Mouse (Mus musculus) kidney, adult 2 months (tissue): ENCODE results near the gene Parp1. TPM values are rescaled to one million over a fixed set of nuclear protein-coding genes. Genes with fewer than 3 reads are reported as not detected.

Experiments used
- DNase-seq: peaks from one replicate; pipeline ENCODE4 v3.0.0; 2021
- H3K27ac ChIP-seq: fragments of 200-500 bp; 2 replicates; pipeline ENCODE4 v1.5.1; 2012; ENCODE audit warnings: low read depth, low read length, control low read depth, inconsistent platforms; ENCODE audit not compliant: insufficient read depth
- H3K27me3 ChIP-seq: fragments of 200-500 bp; replicated peaks from 2 replicates; pipeline ENCODE4 v1.6.1; 2012; ENCODE audit warnings: mild to moderate bottlenecking, moderate library complexity, low read length, inconsistent platforms; ENCODE audit not compliant: control insufficient read depth, insufficient read depth
- H3K36me3 ChIP-seq: fragments of 200-500 bp; 2 replicates; pipeline ENCODE4 v1.6.1; 2012; ENCODE audit warnings: mild to moderate bottlenecking, moderate library complexity, low read length, inconsistent platforms; ENCODE audit not compliant: control insufficient read depth, insufficient read depth
- H3K4me1 ChIP-seq: fragments of 200-500 bp; 2 replicates; pipeline ENCODE4 v1.6.1; 2011; ENCODE audit warnings: low read length; ENCODE audit not compliant: control insufficient read depth, insufficient read depth
- H3K4me3 ChIP-seq: fragments of 200-500 bp; 2 replicates; pipeline ENCODE4 v1.5.1; 2011; ENCODE audit warnings: mild to moderate bottlenecking, low read depth, low read length, control low read depth; ENCODE audit not compliant: insufficient read depth
- CTCF ChIP-seq: fragments of 200-500 bp; conservative IDR thresholded peaks from 2 replicates; pipeline ENCODE4 v1.5.1; 2011; ENCODE audit warnings: low read depth, mild to moderate bottlenecking, control low read depth, low read length, moderate library complexity, mixed read lengths; ENCODE audit not compliant: insufficient read depth, insufficient read length
- POLR2A ChIP-seq: fragments of 200-500 bp; IDR thresholded peaks from one replicate; pipeline ENCODE4 v1.6.1; 2011; ENCODE audit warnings: low read depth, low read length, control low read depth
- WGBS: fragments of 180-500 bp; shearing (Covaris S2); methylation state at CpG from one replicate; pipeline ENCODE4 v1.1.7; 2018; 5-methylcytosine and 5-hydroxymethylcytosine counted together
- polyA plus RNA-seq: library from polyadenylated mRNA; depleted of rRNA; stranded (reverse); fragments of >200 nt; gene quantifications from 2 replicates; pipeline ENCODE4 v1.2.3, GENCODE M21; 2012

Gene Parp1
- polyA plus RNA-seq, 1 experiment: 24.6 TPM

- WGBS: 8% methylated on average over 16 of the region's 16 CpGs
- Histone ChIP-seq H3K4me1 (peaks cover 3% of the 10 kb centered on the region; the same call in 1 of the 2 replicates), H3K36me3 (no peaks in the 10 kb centered on the region), H3K27ac (no peak overlapping the region), H3K4me3 (no peak overlapping the region), H3K27me3 (no peaks in the 10 kb centered on the region)
- peak; percentile 43 for DNase-seq
- TF ChIP-seq POLR2A (no peak), CTCF (no peak)
Measured at GRCm38 (mm10) chr1:180547751-180548669, 20.7 kb upstream of the Parp1 start.

DNA sequence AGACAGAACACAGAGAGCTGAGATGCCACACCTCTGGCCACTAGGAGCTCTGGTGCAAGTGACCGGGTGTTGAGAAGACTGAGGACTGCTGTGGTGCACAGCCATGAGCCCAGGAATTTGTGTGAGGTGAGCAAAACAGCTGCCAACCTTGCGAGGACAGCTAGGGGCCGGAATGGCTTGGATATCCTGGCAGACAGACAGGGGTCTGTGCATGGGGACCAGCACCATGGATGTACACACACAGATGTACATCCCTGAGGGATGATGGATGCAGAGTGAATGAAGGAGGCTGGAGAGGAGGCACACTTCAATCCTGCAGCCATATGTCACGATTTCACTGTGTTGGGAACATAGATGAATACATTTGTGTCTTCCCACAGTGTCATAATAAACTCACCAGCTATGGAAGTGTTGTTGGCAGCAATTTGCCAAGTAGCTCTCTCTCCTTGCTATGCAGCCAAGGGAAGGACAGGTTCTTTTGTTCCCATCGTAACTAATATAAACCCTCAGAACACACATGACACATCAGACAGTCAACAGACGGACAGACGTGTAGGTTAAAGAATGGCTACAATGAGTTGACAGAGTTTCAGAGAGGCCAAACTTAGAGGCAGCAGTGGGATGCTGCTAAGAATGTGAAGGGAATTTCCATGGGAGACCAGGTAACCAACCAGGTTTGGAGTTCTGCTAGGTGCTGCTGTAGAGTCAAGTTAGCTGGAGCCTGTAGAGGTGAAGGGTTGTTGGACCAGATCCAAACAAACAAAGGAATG is 19.0 kb upstream of the Parp1 start:
- TF ChIP-seq POLR2A: no peak
- TF ChIP-seq CTCF: no peak
- no peak overlapping the region for H3K27ac ChIP-seq
- no peaks in the 10 kb centered on the region for H3K36me3 ChIP-seq
- H3K4me1 ChIP-seq: peaks cover 3% of the 10 kb centered on the region; the same call in 1 of the 2 replicates
- H3K27me3 ChIP-seq: no peaks in the 10 kb centered on the region
- no peak for DNase-seq
- H3K4me3 ChIP-seq: no peak overlapping the region
- 93% methylated on average over 7 of the region's 7 CpGs for WGBS

- peak; percentile 58 for DNase-seq
- Histone ChIP-seq H3K4me3 (no peak overlapping the region), H3K4me1 (peaks cover 3% of the 10 kb centered on the region; the same call in 1 of the 2 replicates), H3K27me3 (no peaks in the 10 kb centered on the region), H3K36me3 (no peaks in the 10 kb centered on the region), H3K27ac (no peak overlapping the region)
- 3% methylated on average over 5 of the region's 5 CpGs for WGBS
- TF ChIP-seq POLR2A: no peak
- TF ChIP-seq CTCF: peak; percentile 65
Measured at GRCm38 (mm10) chr1:180550770-180551169, 18.0 kb upstream of the Parp1 start.

GRCm38 (mm10) chr1:180556899-180557298 is 11.8 kb upstream of the Parp1 start:
- no peak overlapping the region for H3K27ac ChIP-seq
- H3K4me1 ChIP-seq: no peaks in the 10 kb centered on the region
- H3K27me3 ChIP-seq: no peaks in the 10 kb centered on the region
- no peak for DNase-seq
- H3K36me3 ChIP-seq: no peaks in the 10 kb centered on the region
- WGBS: 90% methylated on average over 5 of the region's 5 CpGs
- TF ChIP-seq CTCF (no peak), POLR2A (no peak)
- no peak overlapping the region for H3K4me3 ChIP-seq

DNA sequence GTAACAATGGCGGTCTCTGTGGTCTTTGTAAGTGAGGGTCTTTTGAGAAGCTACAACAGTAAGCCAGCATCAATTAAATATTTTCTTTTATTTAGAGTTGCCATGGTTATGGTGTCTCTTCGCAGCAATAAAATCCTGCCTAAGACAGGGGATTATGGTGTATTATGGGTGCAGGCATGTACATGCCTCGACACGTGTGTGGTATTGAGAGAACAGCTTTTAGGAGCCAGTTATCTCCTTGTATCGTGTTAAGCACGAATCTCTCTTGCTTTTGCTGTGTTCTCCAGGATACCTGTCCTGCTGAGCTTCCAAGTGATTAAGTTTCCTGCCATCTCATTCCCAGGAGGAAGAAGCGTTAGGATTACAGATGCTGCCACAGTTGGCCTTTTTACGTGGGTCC is 9.3 kb upstream of the Parp1 start:
- H3K4me1 ChIP-seq: no peaks in the 10 kb centered on the region
- WGBS: 83% methylated on average over 8 of the region's 8 CpGs
- H3K4me3 ChIP-seq: no peak overlapping the region

DNA sequence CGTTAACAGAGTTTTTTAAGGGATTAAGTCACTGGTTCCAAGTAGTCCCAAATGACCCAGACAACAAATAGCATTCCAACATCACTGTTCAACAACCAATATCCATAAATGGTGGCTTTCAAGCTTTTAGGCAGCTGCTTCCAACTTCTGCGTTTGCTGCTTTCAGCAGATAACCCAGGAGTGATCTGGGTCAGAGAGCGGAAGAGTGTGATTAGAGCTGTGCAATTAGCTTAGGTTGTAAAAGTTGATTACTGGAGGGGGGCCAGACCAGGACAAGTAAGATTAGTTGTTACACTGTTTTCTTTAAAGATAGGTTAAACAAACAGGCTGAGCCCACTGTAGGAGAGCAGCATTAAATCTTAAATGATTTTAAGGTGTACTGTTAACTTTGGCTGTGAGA is 7.5 kb upstream of the Parp1 start:
- no peaks in the 10 kb centered on the region for H3K4me1 ChIP-seq
- H3K4me3 ChIP-seq: no peak overlapping the region
- H3K27ac ChIP-seq: no peak overlapping the region
- DNase-seq: peak; percentile 41
- 36% methylated on average over 3 of the region's 3 CpGs for WGBS
- no peak for TF ChIP-seq POLR2A
- TF ChIP-seq CTCF: no peak
- no peaks in the 10 kb centered on the region for H3K27me3 ChIP-seq
- H3K36me3 ChIP-seq: no peaks in the 10 kb centered on the region

More for the DNA sequence above, 9.3 kb upstream of the Parp1 start:
- no peaks in the 10 kb centered on the region for H3K36me3 ChIP-seq
- H3K27ac ChIP-seq: no peak overlapping the region
- DNase-seq: no peak
- no peaks in the 10 kb centered on the region for H3K27me3 ChIP-seq
- no peak for TF ChIP-seq POLR2A
- no peak for TF ChIP-seq CTCF

- Histone ChIP-seq H3K27me3 (no peaks in the 10 kb centered on the region), H3K27ac (no peak overlapping the region), H3K4me1 (peaks cover 3% of the 10 kb centered on the region), H3K36me3 (no peaks in the 10 kb centered on the region), H3K4me3 (no peak overlapping the region)
- DNase-seq: no peak
- WGBS: 93% methylated on average over 5 of the region's 5 CpGs
- no peak for TF ChIP-seq CTCF
- no peak for TF ChIP-seq POLR2A
Measured at GRCm38 (mm10) chr1:180564885-180565284, 3.8 kb upstream of the Parp1 start.
